Mouse (Mus musculus) C2C12 (cell line): ENCODE results near the gene Nsmce1. TPM values are rescaled to one million over a fixed set of nuclear protein-coding genes. Genes with fewer than 3 reads are reported as not detected.

Experiments used
- H3K27me3 ChIP-seq: one replicate; pipeline ENCODE4 v1.6.1; 2011; ENCODE audit not compliant: control insufficient read depth, insufficient read depth, insufficient read length
- H3K36me3 ChIP-seq: one replicate; pipeline ENCODE4 v1.6.1; 2011; ENCODE audit not compliant: control insufficient read depth, insufficient read depth
- H3K4me3 ChIP-seq: one replicate; pipeline ENCODE4 v1.5.1; 2011; ENCODE audit warnings: mild to moderate bottlenecking, control low read depth; ENCODE audit not compliant: poor library complexity, insufficient read depth, severe bottlenecking
- H3K79me2 ChIP-seq: one replicate; pipeline ENCODE4 v1.6.1; 2011; ENCODE audit not compliant: control insufficient read depth, insufficient read depth
- H3K79me3 ChIP-seq: one replicate; pipeline ENCODE4 v1.6.1; 2011; ENCODE audit warnings: low read depth, control low read depth
- H3ac ChIP-seq: one replicate; pipeline ENCODE3; 2011; ENCODE audit warnings: low read depth; ENCODE audit not compliant: control insufficient read depth, insufficient read length
- CEBPB ChIP-seq: IDR thresholded peaks from one replicate; pipeline ENCODE4 v1.6.1; 2011; ENCODE audit warnings: low read depth, mild to moderate bottlenecking, control low read depth, moderate library complexity
- CTCF ChIP-seq: IDR thresholded peaks from one replicate; pipeline ENCODE4 v1.5.1; 2011; ENCODE audit not compliant: control insufficient read depth, insufficient read depth, insufficient read length
- FOSL1 ChIP-seq: IDR thresholded peaks from one replicate; pipeline ENCODE4 v1.8.0; 2011; ENCODE audit warnings: mild to moderate bottlenecking, low read length; ENCODE audit not compliant: poor library complexity, insufficient read depth, severe bottlenecking
- MAX ChIP-seq: IDR thresholded peaks from one replicate; pipeline ENCODE4 v1.6.1; 2011; ENCODE audit warnings: mild to moderate bottlenecking, control low read depth
- MYOD1 ChIP-seq: IDR thresholded peaks from one replicate; pipeline ENCODE4 v1.6.1; 2011; ENCODE audit warnings: low read depth; ENCODE audit not compliant: control insufficient read depth, insufficient read length
- MYOG ChIP-seq: IDR thresholded peaks from one replicate; pipeline ENCODE4 v1.6.1; 2011; ENCODE audit not compliant: control insufficient read depth, insufficient read length; ENCODE audit errors: extremely low read depth
- USF1 ChIP-seq: IDR thresholded peaks from one replicate; pipeline ENCODE4 v1.6.1; 2011; ENCODE audit warnings: low read depth, mild to moderate bottlenecking, control low read depth, moderate library complexity
- polyA plus RNA-seq: library from polyadenylated mRNA; unstranded; fragments of >200 nt; fragmentation: generic; extraction: Trizol; gene quantifications from one replicate; pipeline ENCODE4 v1.2.1, GENCODE M21; 2012; ENCODE audit warnings: missing spikeins

Nsmce1 gene
- polyA plus RNA-seq, 1 experiment: 103 TPM

- Histone ChIP-seq H3K27me3 (peaks cover 6% of the 10 kb centered on the region), H3K79me2 (no peaks in the 10 kb centered on the region), H3ac (no peak overlapping the region), H3K36me3 (no peaks in the 10 kb centered on the region), H3K4me3 (no peak overlapping the region), H3K79me3 (no peaks in the 10 kb centered on the region)
- no peak for TF ChIP-seq MYOG
- no peak for TF ChIP-seq MYOD1
Measured at GRCm38 (mm10) chr7:125421911-125422310, 69.5 kb downstream of the Nsmce1 start.

- Histone ChIP-seq H3ac (no peak overlapping the region), H3K27me3 (peaks cover 17% of the 10 kb centered on the region), H3K4me3 (no peak overlapping the region), H3K36me3 (no peaks in the 10 kb centered on the region), H3K79me3 (no peaks in the 10 kb centered on the region), H3K79me2 (no peaks in the 10 kb centered on the region)
- TF ChIP-seq CTCF (peak; percentile 32), MYOD1 (no peak)
Measured at GRCm38 (mm10) chr7:125420190-125420589, 71.2 kb downstream of the Nsmce1 start.

- H3K4me3 ChIP-seq: no peak overlapping the region
- H3K79me3 ChIP-seq: no peaks in the 10 kb centered on the region
- TF ChIP-seq CEBPB (no peak), USF1 (no peak), MYOD1 (no peak), MYOG (no peak), MAX (no peak), CTCF (no peak), FOSL1 (no peak)
- H3K36me3 ChIP-seq: no peaks in the 10 kb centered on the region
- H3K79me2 ChIP-seq: no peaks in the 10 kb centered on the region
- H3K27me3 ChIP-seq: peaks cover 25% of the 10 kb centered on the region
- H3ac ChIP-seq: no peak overlapping the region
Measured at GRCm38 (mm10) chr7:125418413-125418812, 73.0 kb downstream of the Nsmce1 start.

Other genes with a start within 250 kb of the Nsmce1 start
- gene Kdm8, start 46.9 kb downstream of the Nsmce1 start, polyA plus RNA-seq: 10.3 TPM
- 22.7 TPM for gene Il4ra, start 60.5 kb upstream of the Nsmce1 start, polyA plus RNA-seq
- 0.35 TPM for gene Il21r, start 111.8 kb upstream of the Nsmce1 start, polyA plus RNA-seq
- 37.1 TPM for gene Gtf3c1, start 216.2 kb upstream of the Nsmce1 start, polyA plus RNA-seq
- gene D430042O09Rik, start 216.3 kb upstream of the Nsmce1 start, polyA plus RNA-seq: 3.7 TPM